Mouse (Mus musculus): Measurements from ENCODE around the gene Clint1. TPM values are rescaled to one million over a fixed set of nuclear protein-coding genes. Genes with fewer than 3 reads are reported as not detected.

Gene Clint1
- polyA plus RNA-seq, 1 experiment, result 45.6 TPM

DNA sequence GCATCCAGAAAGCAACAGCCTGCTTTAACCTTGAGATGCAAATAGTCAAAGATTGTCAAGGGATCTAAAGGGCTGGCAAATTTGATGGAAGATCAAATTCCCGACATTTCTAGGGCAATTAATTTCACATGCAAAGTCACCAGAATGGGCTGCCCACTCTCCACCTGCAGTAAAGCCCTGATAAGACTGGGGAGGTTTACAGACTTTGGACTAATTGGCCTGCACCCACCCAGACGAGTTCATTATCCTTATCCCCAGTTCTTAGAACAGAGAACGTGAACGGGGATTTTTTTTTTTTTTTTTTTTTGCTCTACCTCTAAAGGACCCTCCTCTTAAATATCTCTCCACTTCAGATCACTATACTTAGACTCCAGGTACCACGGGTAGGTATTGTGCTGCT, 42.4 kb upstream of the Clint1 start:
- H3K27me3 ChIP-seq (ENCODE audit: control insufficient read depth, insufficient read depth, low read length), result no peaks in the 10 kb centered on the region
- no peak overlapping the region for H3K4me3 ChIP-seq (ENCODE audit: control insufficient read depth, low read depth, low read length)
- peaks cover 2% of the 10 kb centered on the region; the same call in 1 of the 2 replicates for H3K4me1 ChIP-seq (ENCODE audit: control insufficient read depth, insufficient read depth, low read length)
- no peaks in the 10 kb centered on the region for H3K36me3 ChIP-seq (ENCODE audit: control insufficient read depth, insufficient read depth, low read length)
- no peak for TF ChIP-seq CTCF (IDR thresholded peaks at IDR 0.05; ENCODE audit: control insufficient read depth, insufficient read depth, insufficient replicate concordance, low read depth, low read length)
- no peak for TF ChIP-seq POLR2A (IDR thresholded peaks at IDR 0.05; ENCODE audit: control insufficient read depth, low read depth, low read length)
- H3K27ac ChIP-seq (ENCODE audit: control insufficient read depth, insufficient read depth, low read depth, low read length), result no peak overlapping the region

GRCm38 (mm10) chr11:45810056-45810455, 41.8 kb upstream of the Clint1 start:
- no peaks in the 10 kb centered on the region for H3K36me3 ChIP-seq (ENCODE audit: control insufficient read depth, insufficient read depth, low read length)
- H3K4me1 ChIP-seq (ENCODE audit: control insufficient read depth, insufficient read depth, low read length), result peaks cover 2% of the 10 kb centered on the region; the same call in 1 of the 2 replicates
- no peak overlapping the region for H3K27ac ChIP-seq (ENCODE audit: control insufficient read depth, insufficient read depth, low read depth, low read length)
- TF ChIP-seq CTCF (IDR thresholded peaks at IDR 0.05; ENCODE audit: control insufficient read depth, insufficient read depth, insufficient replicate concordance, low read depth, low read length), result no peak
- TF ChIP-seq POLR2A (IDR thresholded peaks at IDR 0.05; ENCODE audit: control insufficient read depth, low read depth, low read length), result no peak
- H3K4me3 ChIP-seq (ENCODE audit: control insufficient read depth, low read depth, low read length), result no peak overlapping the region
- no peaks in the 10 kb centered on the region for H3K27me3 ChIP-seq (ENCODE audit: control insufficient read depth, insufficient read depth, low read length)

- Histone ChIP-seq H3K27ac (ENCODE audit: control insufficient read depth, insufficient read depth, low read depth, low read length) (no peak overlapping the region), H3K4me3 (ENCODE audit: control insufficient read depth, low read depth, low read length) (no peak overlapping the region), H3K36me3 (ENCODE audit: control insufficient read depth, insufficient read depth, low read length) (no peaks in the 10 kb centered on the region), H3K27me3 (ENCODE audit: control insufficient read depth, insufficient read depth, low read length) (no peaks in the 10 kb centered on the region), H3K4me1 (ENCODE audit: control insufficient read depth, insufficient read depth, low read length) (peaks cover 2% of the 10 kb centered on the region; the same call in 1 of the 2 replicates)
- no peak for TF ChIP-seq POLR2A (IDR thresholded peaks at IDR 0.05; ENCODE audit: control insufficient read depth, low read depth, low read length)
- no peak for TF ChIP-seq CTCF (IDR thresholded peaks at IDR 0.05; ENCODE audit: control insufficient read depth, insufficient read depth, insufficient replicate concordance, low read depth, low read length)
These were observed 41.0 kb upstream of the Clint1 start for GRCm38 (mm10) chr11:45810805-45811204.

GRCm38 (mm10) chr11:45815603-45816002, 36.2 kb upstream of the Clint1 start:
- TF ChIP-seq POLR2A (IDR thresholded peaks at IDR 0.05; ENCODE audit: control insufficient read depth, low read depth, low read length), result no peak
- TF ChIP-seq CTCF (IDR thresholded peaks at IDR 0.05; ENCODE audit: control insufficient read depth, insufficient read depth, insufficient replicate concordance, low read depth, low read length), result no peak
- Histone ChIP-seq H3K27me3 (ENCODE audit: control insufficient read depth, insufficient read depth, low read length) (no peaks in the 10 kb centered on the region), H3K27ac (ENCODE audit: control insufficient read depth, insufficient read depth, low read depth, low read length) (no peak overlapping the region), H3K4me1 (ENCODE audit: control insufficient read depth, insufficient read depth, low read length) (no peaks in the 10 kb centered on the region), H3K4me3 (ENCODE audit: control insufficient read depth, low read depth, low read length) (no peak overlapping the region), H3K36me3 (ENCODE audit: control insufficient read depth, insufficient read depth, low read length) (no peaks in the 10 kb centered on the region)

- no peaks in the 10 kb centered on the region for H3K4me1 ChIP-seq (ENCODE audit: control insufficient read depth, insufficient read depth, low read length)
- H3K27ac ChIP-seq (ENCODE audit: control insufficient read depth, insufficient read depth, low read depth, low read length), result no peak overlapping the region
- H3K27me3 ChIP-seq (ENCODE audit: control insufficient read depth, insufficient read depth, low read length), result no peaks in the 10 kb centered on the region
- TF ChIP-seq POLR2A (IDR thresholded peaks at IDR 0.05; ENCODE audit: control insufficient read depth, low read depth, low read length) (no peak), CTCF (IDR thresholded peaks at IDR 0.05; ENCODE audit: control insufficient read depth, insufficient read depth, insufficient replicate concordance, low read depth, low read length) (no peak)
- no peak overlapping the region for H3K4me3 ChIP-seq (ENCODE audit: control insufficient read depth, low read depth, low read length)
- no peaks in the 10 kb centered on the region for H3K36me3 ChIP-seq (ENCODE audit: control insufficient read depth, insufficient read depth, low read length)
These were observed 35.1 kb upstream of the Clint1 start for GRCm38 (mm10) chr11:45816712-45817111.

- H3K4me3 ChIP-seq (ENCODE audit: control insufficient read depth, low read depth, low read length), result no peak overlapping the region
- TF ChIP-seq CTCF (IDR thresholded peaks at IDR 0.05; ENCODE audit: control insufficient read depth, insufficient read depth, insufficient replicate concordance, low read depth, low read length) (no peak), POLR2A (IDR thresholded peaks at IDR 0.05; ENCODE audit: control insufficient read depth, low read depth, low read length) (no peak)
- H3K4me1 ChIP-seq (ENCODE audit: control insufficient read depth, insufficient read depth, low read length), result no peaks in the 10 kb centered on the region
- H3K27me3 ChIP-seq (ENCODE audit: control insufficient read depth, insufficient read depth, low read length), result no peaks in the 10 kb centered on the region
- no peak overlapping the region for H3K27ac ChIP-seq (ENCODE audit: control insufficient read depth, insufficient read depth, low read depth, low read length)
- no peaks in the 10 kb centered on the region for H3K36me3 ChIP-seq (ENCODE audit: control insufficient read depth, insufficient read depth, low read length)
These were observed 33.9 kb upstream of the Clint1 start for GRCm38 (mm10) chr11:45817996-45818395.

- Histone ChIP-seq H3K27me3 (ENCODE audit: control insufficient read depth, insufficient read depth, low read length) (no peaks in the 10 kb centered on the region), H3K4me3 (ENCODE audit: control insufficient read depth, low read depth, low read length) (no peak overlapping the region), H3K36me3 (ENCODE audit: control insufficient read depth, insufficient read depth, low read length) (no peaks in the 10 kb centered on the region), H3K27ac (ENCODE audit: control insufficient read depth, insufficient read depth, low read depth, low read length) (no peak overlapping the region), H3K4me1 (ENCODE audit: control insufficient read depth, insufficient read depth, low read length) (no peaks in the 10 kb centered on the region)
- TF ChIP-seq POLR2A (IDR thresholded peaks at IDR 0.05; ENCODE audit: control insufficient read depth, low read depth, low read length) (no peak), CTCF (IDR thresholded peaks at IDR 0.05; ENCODE audit: control insufficient read depth, insufficient read depth, insufficient replicate concordance, low read depth, low read length) (no peak)
These were observed 30.9 kb upstream of the Clint1 start for GRCm38 (mm10) chr11:45820930-45821329.

- TF ChIP-seq POLR2A (IDR thresholded peaks at IDR 0.05; ENCODE audit: control insufficient read depth, low read depth, low read length), result no peak
- no peak for TF ChIP-seq CTCF (IDR thresholded peaks at IDR 0.05; ENCODE audit: control insufficient read depth, insufficient read depth, insufficient replicate concordance, low read depth, low read length)
- Histone ChIP-seq H3K27me3 (ENCODE audit: control insufficient read depth, insufficient read depth, low read length) (no peaks in the 10 kb centered on the region), H3K4me1 (ENCODE audit: control insufficient read depth, insufficient read depth, low read length) (no peaks in the 10 kb centered on the region), H3K27ac (ENCODE audit: control insufficient read depth, insufficient read depth, low read depth, low read length) (no peak overlapping the region), H3K4me3 (ENCODE audit: control insufficient read depth, low read depth, low read length) (no peak overlapping the region), H3K36me3 (ENCODE audit: control insufficient read depth, insufficient read depth, low read length) (no peaks in the 10 kb centered on the region)
These were observed 21.7 kb upstream of the Clint1 start for GRCm38 (mm10) chr11:45830112-45830511.

All from testis, adult 2 months (tissue).